Mouse (Mus musculus) liver, postnatal 0 days (tissue): ENCODE data around the gene Dnal4. TPM values are rescaled to one million over a fixed set of nuclear protein-coding genes. Genes with fewer than 3 reads are reported as not detected.

Source experiments
- ATAC-seq: fragments of 200-750 bp; cut with Nextera tagmentation; 2 replicates; pipeline ENCODE4 v1.8.0; 2017; ENCODE audit warnings: mild to moderate bottlenecking, moderate library complexity
- DNase-seq: peaks from one replicate; pipeline ENCODE4 v3.0.0-alpha.2; 2016
- H3K27ac ChIP-seq: fragments of 300-500 bp; sonication (generic); 2 replicates; pipeline ENCODE4 v1.5.1; 2014; ENCODE audit warnings: antibody characterized with exemption, moderate library complexity, mild to moderate bottlenecking, low read depth
- H3K27me3 ChIP-seq: fragments of 300-500 bp; sonication (generic); 2 replicates; pipeline ENCODE4 v1.6.1; 2014; ENCODE audit warnings: low read length, control low read depth, mixed read lengths; ENCODE audit not compliant: insufficient read depth
- H3K36me3 ChIP-seq: fragments of 300-500 bp; sonication (generic); replicated peaks from 2 replicates; pipeline ENCODE4 v1.6.1; 2014; ENCODE audit warnings: mild to moderate bottlenecking, control low read depth, low read length, moderate library complexity, mixed read lengths; ENCODE audit not compliant: insufficient read depth
- H3K4me1 ChIP-seq: fragments of 300-500 bp; sonication (generic); 2 replicates; pipeline ENCODE4 v1.6.1; 2014; ENCODE audit warnings: antibody characterized with exemption, mild to moderate bottlenecking, control low read depth; ENCODE audit not compliant: insufficient read depth
- H3K4me2 ChIP-seq: fragments of 300-500 bp; sonication (generic); 2 replicates; pipeline ENCODE4 v1.6.1; 2014; ENCODE audit warnings: low read depth, mild to moderate bottlenecking, low read length, moderate library complexity, mixed read lengths
- H3K4me3 ChIP-seq: fragments of 300-500 bp; sonication (generic); 2 replicates; pipeline ENCODE4 v1.5.1; 2014; ENCODE audit warnings: low read depth, low read length
- H3K9ac ChIP-seq: fragments of 300-500 bp; sonication (generic); replicated peaks from 2 replicates; pipeline ENCODE4 v1.6.1; 2014; ENCODE audit warnings: mild to moderate bottlenecking, moderate library complexity
- H3K9me3 ChIP-seq: fragments of 300-500 bp; sonication (generic); 2 replicates; pipeline ENCODE4 v1.6.1; 2016; ENCODE audit warnings: mild to moderate bottlenecking, control low read depth, low read length, mixed read lengths
- CTCF ChIP-seq: sonication (generic); IDR thresholded peaks from 2 replicates; pipeline ENCODE4 v1.5.1; 2016; ENCODE audit warnings: antibody characterized with exemption, low read depth
- EP300 ChIP-seq: IDR thresholded peaks from 2 replicates; pipeline ENCODE4 v1.6.1; 2016; ENCODE audit warnings: antibody characterized with exemption, low read depth, mild to moderate bottlenecking
- WGBS: fragments of 180-500 bp; shearing (Covaris S2); extraction: QIAGEN DNeasy Blood & Tissue Kit; methylation state at CpG from one replicate; pipeline ENCODE4 v1.1.7; 2014; ENCODE audit not compliant: insufficient replicate concordance; 5-methylcytosine and 5-hydroxymethylcytosine counted together
- polyA plus RNA-seq: library from polyadenylated mRNA; unstranded; fragments of >200 nt; fragmentation: Nextera tagmentation; extraction: Ambion mirVana; gene quantifications from 2 replicates; pipeline ENCODE4 v1.2.1, GENCODE M21; 2015

Gene Dnal4
- polyA plus RNA-seq, 1 experiment from 2014 or later: 9.7 TPM

DNA sequence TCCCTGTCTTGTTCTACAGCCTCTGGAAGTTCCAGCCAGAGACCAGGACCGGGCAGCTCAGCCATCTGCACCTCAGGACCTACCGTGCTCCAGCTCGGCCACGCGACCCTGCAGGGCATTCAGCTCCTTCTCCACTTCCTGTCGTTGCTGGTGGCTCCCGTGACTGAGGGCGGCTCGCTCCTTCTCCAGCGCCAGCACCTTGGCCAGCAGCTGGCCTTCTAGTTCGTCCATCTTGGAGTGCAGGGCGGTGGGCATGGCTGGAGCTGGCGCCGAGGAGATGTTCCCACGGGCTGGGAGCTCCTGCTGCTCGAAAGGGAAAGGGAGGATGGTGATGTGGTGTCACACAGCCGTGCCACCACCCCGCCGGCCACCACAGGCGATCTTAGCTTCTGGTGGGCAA, 16.5 kb upstream of the Dnal4 start:
- Histone ChIP-seq H3K27me3 (peaks cover 9% of the 10 kb centered on the region; the same call in 1 of the 2 replicates), H3K4me1 (no peaks in the 10 kb centered on the region), H3K9ac (no peak overlapping the region), H3K4me2 (no peak overlapping the region), H3K36me3 (no peaks in the 10 kb centered on the region), H3K4me3 (no peak overlapping the region), H3K27ac (no peak overlapping the region), H3K9me3 (no peaks in the 10 kb centered on the region)
- TF ChIP-seq CTCF (no peak), EP300 (no peak)
- DNase-seq (no peak), ATAC-seq (no peak)
- WGBS: 16% methylated on average over 20 of the region's 20 CpGs

DNA sequence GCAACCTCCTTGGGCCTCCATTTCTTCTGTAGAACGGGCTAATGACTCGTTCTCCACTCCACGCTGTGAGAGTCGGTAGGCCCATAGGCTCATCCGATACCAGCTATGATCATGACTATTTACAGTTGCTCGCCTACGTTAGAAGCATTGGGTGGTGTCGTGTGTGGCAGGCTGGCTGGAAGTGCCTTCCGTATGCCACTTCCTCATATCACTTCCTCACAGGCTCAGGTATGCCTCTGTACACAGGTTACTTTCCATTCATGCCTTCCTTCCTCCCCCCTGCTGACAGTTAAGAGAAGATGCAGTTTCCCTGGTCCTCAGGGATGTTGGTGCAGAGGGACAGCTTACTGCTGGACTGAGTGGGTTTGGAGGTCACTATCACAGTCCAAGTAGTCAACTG, 15.4 kb upstream of the Dnal4 start:
- no peak for DNase-seq
- H3K4me1 ChIP-seq: no peaks in the 10 kb centered on the region
- ATAC-seq: no peak
- H3K27ac ChIP-seq: no peak overlapping the region
- no peaks in the 10 kb centered on the region for H3K9me3 ChIP-seq
- no peak overlapping the region for H3K4me2 ChIP-seq
- no peak overlapping the region for H3K4me3 ChIP-seq
- peaks cover 9% of the 10 kb centered on the region; the same call in 1 of the 2 replicates for H3K27me3 ChIP-seq
- 71% methylated on average over 9 of the region's 9 CpGs for WGBS
- no peak for TF ChIP-seq EP300
- no peak overlapping the region for H3K9ac ChIP-seq
- H3K36me3 ChIP-seq: no peaks in the 10 kb centered on the region

DNA sequence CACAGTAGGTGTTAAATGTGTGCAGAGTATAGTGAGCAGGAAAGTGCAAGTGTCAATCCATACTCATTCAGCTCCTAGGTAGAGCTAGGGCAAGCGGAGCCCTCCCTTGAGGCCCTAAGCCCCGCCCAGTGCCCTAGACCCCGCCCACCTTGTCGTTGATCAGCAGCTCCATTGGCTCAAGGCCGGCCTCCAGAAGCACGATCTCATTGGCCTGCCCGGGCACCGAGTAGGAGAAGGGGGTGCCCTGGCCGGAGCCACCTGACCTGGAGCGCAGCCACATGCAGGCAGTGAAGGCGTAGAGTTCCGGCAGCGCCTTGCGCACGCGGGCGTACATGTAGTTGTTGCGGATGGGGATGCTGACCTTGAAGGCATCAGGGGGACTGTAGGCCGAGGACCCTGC, 14.8 kb upstream of the Dnal4 start:
- H3K27ac ChIP-seq: no peak overlapping the region
- H3K27me3 ChIP-seq: peaks cover 9% of the 10 kb centered on the region; the same call in 1 of the 2 replicates
- no peak for DNase-seq
- no peak overlapping the region for H3K4me3 ChIP-seq
- no peak overlapping the region for H3K9ac ChIP-seq
- H3K36me3 ChIP-seq: no peaks in the 10 kb centered on the region
- WGBS: 25% methylated on average over 19 of the region's 19 CpGs
- no peak overlapping the region for H3K4me2 ChIP-seq
- TF ChIP-seq EP300 (no peak), CTCF (no peak)
- H3K4me1 ChIP-seq: no peaks in the 10 kb centered on the region
- ATAC-seq: no peak
- no peaks in the 10 kb centered on the region for H3K9me3 ChIP-seq

DNA sequence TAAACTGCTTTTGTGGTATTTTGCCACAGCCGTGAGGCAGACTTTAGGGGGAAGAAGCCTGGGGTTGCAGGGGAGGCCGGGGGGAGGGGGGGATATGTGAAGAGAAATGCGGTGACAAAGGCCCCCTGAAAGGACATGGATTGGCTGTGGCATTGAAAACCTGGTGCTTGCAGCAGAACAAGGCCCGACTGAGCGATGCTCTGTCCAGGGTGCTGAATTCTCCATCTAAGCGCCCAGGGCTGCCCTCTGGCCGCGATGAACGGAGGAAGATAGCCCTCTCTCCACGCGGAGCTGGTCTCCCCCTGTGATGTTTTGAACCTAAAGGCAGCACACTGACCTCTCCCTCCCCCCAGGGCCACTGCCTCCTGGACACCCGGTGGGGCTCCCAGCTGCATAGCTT, 13.9 kb upstream of the Dnal4 start:
- 4% methylated on average over 12 of the region's 12 CpGs for WGBS
- Histone ChIP-seq H3K9ac (no peak overlapping the region), H3K27me3 (peaks cover 10% of the 10 kb centered on the region; the same call in 1 of the 2 replicates), H3K4me3 (no peak overlapping the region), H3K9me3 (no peaks in the 10 kb centered on the region), H3K36me3 (no peaks in the 10 kb centered on the region), H3K4me1 (no peaks in the 10 kb centered on the region), H3K4me2 (no peak overlapping the region), H3K27ac (no peak overlapping the region)
- ATAC-seq (no peak), DNase-seq (peak; percentile 75)
- peak; percentile 25 for TF ChIP-seq CTCF
- TF ChIP-seq EP300: no peak

DNA sequence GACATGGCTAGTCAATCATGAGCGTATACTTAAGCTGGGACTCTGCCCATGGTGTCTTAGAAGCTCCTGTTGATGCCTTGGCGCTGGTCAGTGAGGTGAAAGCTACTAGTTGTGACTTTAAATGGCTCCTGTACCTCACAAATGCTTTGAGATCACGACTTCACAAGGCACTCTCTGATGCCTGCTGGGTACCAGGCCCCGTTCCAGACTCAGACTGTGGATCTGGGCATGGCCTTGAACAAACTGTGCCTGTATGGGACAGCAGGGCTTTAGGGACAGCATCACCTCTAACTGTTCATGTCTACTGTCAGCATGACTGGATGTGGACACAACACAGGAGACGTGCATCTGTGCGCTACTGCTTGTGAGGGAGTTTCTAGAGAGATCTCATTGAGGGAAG, 13.3 kb upstream of the Dnal4 start:
- H3K27me3 ChIP-seq: peaks cover 13% of the 10 kb centered on the region; the same call in 1 of the 2 replicates
- no peak overlapping the region for H3K4me3 ChIP-seq
- WGBS: 74% methylated on average over 6 of the region's 6 CpGs
- H3K36me3 ChIP-seq: no peaks in the 10 kb centered on the region
- DNase-seq (no peak), ATAC-seq (no peak)
- H3K4me1 ChIP-seq: no peaks in the 10 kb centered on the region
- H3K4me2 ChIP-seq: no peak overlapping the region
- TF ChIP-seq EP300 (no peak), CTCF (no peak)
- no peaks in the 10 kb centered on the region for H3K9me3 ChIP-seq
- H3K27ac ChIP-seq: no peak overlapping the region
- no peak overlapping the region for H3K9ac ChIP-seq

DNA sequence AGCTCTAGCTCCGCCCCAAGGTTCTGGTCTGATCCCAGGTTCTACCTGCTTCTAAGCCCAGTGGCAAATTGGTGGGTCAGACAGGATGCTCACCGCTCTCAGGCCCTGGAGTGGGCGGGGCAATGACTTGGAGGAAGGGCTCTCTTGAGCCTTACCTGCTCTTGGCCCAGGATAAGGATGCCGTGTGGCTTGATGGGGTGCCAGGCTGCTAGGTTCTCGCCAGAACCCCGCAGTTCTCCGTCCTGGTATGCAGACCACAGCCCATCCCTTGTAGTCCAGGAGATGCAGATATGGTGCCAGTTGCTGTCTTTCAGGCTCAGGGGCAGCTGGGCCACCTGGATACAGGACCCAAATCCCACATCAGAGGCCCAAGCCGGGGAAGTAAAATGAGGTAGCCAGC, 12.5 kb upstream of the Dnal4 start:
- Histone ChIP-seq H3K27me3 (peaks cover 13% of the 10 kb centered on the region; the same call in 1 of the 2 replicates), H3K4me3 (no peak overlapping the region), H3K9ac (no peak overlapping the region), H3K36me3 (no peaks in the 10 kb centered on the region), H3K9me3 (no peaks in the 10 kb centered on the region), H3K27ac (no peak overlapping the region), H3K4me1 (no peaks in the 10 kb centered on the region), H3K4me2 (no peak overlapping the region)
- no peak for TF ChIP-seq EP300
- TF ChIP-seq CTCF: no peak
- ATAC-seq (no peak), DNase-seq (no peak)
- WGBS: 42% methylated on average over 8 of the region's 8 CpGs

DNA sequence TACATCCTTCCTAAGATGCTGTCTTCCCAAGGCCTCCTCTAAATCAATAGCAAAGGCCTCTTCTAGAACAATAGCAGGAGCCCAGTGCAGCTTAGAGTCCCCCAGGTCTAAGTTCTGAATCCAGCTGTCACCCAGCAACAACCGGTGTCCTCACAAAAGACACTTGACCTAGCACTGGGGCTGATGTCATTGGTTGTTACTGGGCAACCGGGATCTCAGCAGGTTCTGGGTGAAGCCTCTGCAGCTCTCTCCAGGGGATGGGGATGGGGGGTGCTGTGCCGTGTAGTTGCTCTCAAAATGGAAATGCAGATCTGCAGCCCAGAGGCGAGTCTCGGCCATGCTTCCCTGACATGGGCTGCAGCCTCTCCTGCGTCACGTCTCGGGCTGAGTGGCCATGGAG, 10.2 kb upstream of the Dnal4 start:
- H3K4me2 ChIP-seq: no peak overlapping the region
- H3K9me3 ChIP-seq: no peaks in the 10 kb centered on the region
- DNase-seq (no peak), ATAC-seq (no peak)
- no peaks in the 10 kb centered on the region for H3K4me1 ChIP-seq
- peaks cover 12% of the 10 kb centered on the region; the same call in 1 of the 2 replicates for H3K27me3 ChIP-seq
- H3K27ac ChIP-seq: no peak overlapping the region
- H3K36me3 ChIP-seq: no peaks in the 10 kb centered on the region
- no peak overlapping the region for H3K4me3 ChIP-seq
- 61% methylated on average over 8 of the region's 8 CpGs for WGBS
- no peak overlapping the region for H3K9ac ChIP-seq
- no peak for TF ChIP-seq EP300
- no peak for TF ChIP-seq CTCF
